Mouse (Mus musculus) heart, embryonic 11.5 days (tissue): ENCODE results near the gene Tmem104. TPM values are rescaled to one million over a fixed set of nuclear protein-coding genes. Genes with fewer than 3 reads are reported as not detected.

Experiments used
- ATAC-seq: fragments of 200-750 bp; cut with Nextera tagmentation; replicated peaks from 2 replicates; pipeline ENCODE4 v1.8.0; 2017; ENCODE audit warnings: moderate library complexity; ENCODE audit not compliant: insufficient number of reproducible peaks, low FRiP score, low TSS enrichment
- H3K27ac ChIP-seq: fragments of 300-500 bp; sonication (generic); 2 replicates; pipeline ENCODE4 v1.5.1; 2014; ENCODE audit warnings: mild to moderate bottlenecking, low read depth, low read length
- H3K27me3 ChIP-seq: fragments of 300-500 bp; sonication (generic); 2 replicates; pipeline ENCODE4 v1.6.1; 2014; ENCODE audit warnings: mild to moderate bottlenecking, low read length, mixed read lengths; ENCODE audit not compliant: control insufficient read depth, insufficient read depth
- H3K36me3 ChIP-seq: fragments of 300-500 bp; sonication (generic); 2 replicates; pipeline ENCODE4 v1.6.1; 2014; ENCODE audit warnings: mild to moderate bottlenecking, low read length, moderate library complexity, mixed read lengths; ENCODE audit not compliant: control insufficient read depth, insufficient read depth
- H3K4me1 ChIP-seq: fragments of 300-500 bp; sonication (generic); 2 replicates; pipeline ENCODE4 v1.6.1; 2014; ENCODE audit warnings: low read length; ENCODE audit not compliant: control insufficient read depth, insufficient read depth
- H3K4me2 ChIP-seq: fragments of 300-500 bp; sonication (generic); 2 replicates; pipeline ENCODE4 v1.6.1; 2014; ENCODE audit warnings: mild to moderate bottlenecking, moderate library complexity
- H3K4me3 ChIP-seq: fragments of 300-500 bp; sonication (generic); 2 replicates; pipeline ENCODE4 v1.5.1; 2014; ENCODE audit warnings: low read depth, low read length
- H3K9ac ChIP-seq: fragments of 300-500 bp; sonication (generic); 2 replicates; pipeline ENCODE4 v1.6.1; 2014; ENCODE audit warnings: mild to moderate bottlenecking, low read depth, low read length, moderate library complexity
- H3K9me3 ChIP-seq: fragments of 300-500 bp; sonication (generic); replicated peaks from 2 replicates; pipeline ENCODE4 v1.6.1; 2016; ENCODE audit warnings: low read length; ENCODE audit not compliant: control insufficient read depth
- WGBS: fragments of 180-500 bp; shearing (Covaris S2); extraction: QIAGEN DNeasy Blood & Tissue Kit; methylation state at CpG from one replicate; pipeline ENCODE4 v1.1.7; 2014; ENCODE audit not compliant: insufficient replicate concordance; 5-methylcytosine and 5-hydroxymethylcytosine counted together
- polyA plus RNA-seq: library from polyadenylated mRNA; unstranded; fragments of >200 nt; fragmentation: Nextera tagmentation; extraction: Ambion mirVana; gene quantifications from 2 replicates; pipeline ENCODE4 v1.2.1, GENCODE M21; 2014

Gene Tmem104
- polyA plus RNA-seq = 7.5 and 8.2 TPM in 2 replicates

GRCm38 (mm10) chr11:115187224-115187639 lies at the start of gene Tmem104:
Tmem104 (plus strand) TSS chr11:115187487.
- no peaks in the 10 kb centered on the region for H3K9me3 ChIP-seq
- H3K4me1 ChIP-seq = peaks cover 14% of the 10 kb centered on the region; the same call in 1 of the 2 replicates
- ATAC-seq = peak; percentile 91
- no peaks in the 10 kb centered on the region; the same call in 1 of the 2 replicates for H3K27me3 ChIP-seq
- under 1% methylated on average over 39 of the region's 39 CpGs for WGBS
- H3K9ac ChIP-seq = peak within 1 kb of the TSS; percentile 69
- H3K36me3 ChIP-seq = no peaks in the 10 kb centered on the region; the same call in 1 of the 2 replicates
- peak within 1 kb of the TSS; percentile 51; the same call in 1 of the 2 replicates for H3K27ac ChIP-seq
- peak within 1 kb of the TSS; percentile 55 for H3K4me3 ChIP-seq
- peak within 1 kb of the TSS; percentile 88 for H3K4me2 ChIP-seq

GRCm38 (mm10) chr11:115138597-115139262 lies 48.6 kb upstream of the Tmem104 start:
- no peaks in the 10 kb centered on the region for H3K36me3 ChIP-seq
- H3K4me2 ChIP-seq = no peak overlapping the region
- no peak overlapping the region for H3K9ac ChIP-seq
- no peak overlapping the region for H3K4me3 ChIP-seq
- no peaks in the 10 kb centered on the region for H3K4me1 ChIP-seq
- H3K27ac ChIP-seq = no peak overlapping the region
- 62% methylated on average over 5 of the region's 5 CpGs for WGBS
- no peak for ATAC-seq
- no peaks in the 10 kb centered on the region for H3K27me3 ChIP-seq
- H3K9me3 ChIP-seq = no peaks in the 10 kb centered on the region

DNA sequence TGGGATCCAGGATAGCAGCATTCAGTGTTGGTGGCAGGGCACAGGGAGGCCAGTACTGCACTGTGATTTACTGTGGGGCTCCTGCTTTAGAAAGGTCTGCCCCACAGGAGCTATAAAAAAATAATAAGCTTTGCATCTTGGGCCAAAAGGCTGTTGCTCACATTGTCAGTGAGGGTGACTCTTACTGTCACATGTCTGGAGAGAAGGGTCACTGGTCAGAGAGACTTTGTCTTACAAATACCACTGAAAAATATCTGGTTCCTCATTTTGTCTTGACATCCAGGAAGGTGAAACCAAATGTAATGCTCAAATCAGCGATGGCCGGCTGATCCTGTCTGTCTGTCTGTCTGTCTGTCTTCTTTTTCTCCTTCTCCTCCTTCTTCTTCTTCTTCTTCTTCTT lies 45.3 kb upstream of the Tmem104 start:
- Histone ChIP-seq H3K9me3 (no peaks in the 10 kb centered on the region), H3K27me3 (no peaks in the 10 kb centered on the region), H3K27ac (no peak overlapping the region), H3K9ac (no peak overlapping the region), H3K36me3 (no peaks in the 10 kb centered on the region), H3K4me3 (no peak overlapping the region), H3K4me1 (no peaks in the 10 kb centered on the region), H3K4me2 (no peak overlapping the region)
- 74% methylated on average over 2 of the region's 2 CpGs for WGBS
- ATAC-seq = no peak

GRCm38 (mm10) chr11:115147813-115148212 lies 39.5 kb upstream of the Tmem104 start:
- Histone ChIP-seq H3K27me3 (peaks cover 4% of the 10 kb centered on the region; the same call in 1 of the 2 replicates), H3K36me3 (no peaks in the 10 kb centered on the region), H3K4me3 (no peak overlapping the region), H3K27ac (no peak overlapping the region), H3K9ac (no peak overlapping the region), H3K9me3 (no peaks in the 10 kb centered on the region), H3K4me1 (no peaks in the 10 kb centered on the region), H3K4me2 (no peak overlapping the region)
- no peak for ATAC-seq
- WGBS = 86% methylated on average over 4 of the region's 4 CpGs

- Histone ChIP-seq H3K9me3 (no peaks in the 10 kb centered on the region), H3K4me2 (no peak overlapping the region), H3K27me3 (peaks cover 17% of the 10 kb centered on the region), H3K4me1 (peaks cover 4% of the 10 kb centered on the region), H3K4me3 (no peak overlapping the region), H3K27ac (no peak overlapping the region), H3K9ac (no peak overlapping the region), H3K36me3 (no peaks in the 10 kb centered on the region)
- WGBS = 69% methylated on average over 6 of the region's 6 CpGs
- no peak for ATAC-seq
These were observed 36.5 kb upstream of the Tmem104 start for GRCm38 (mm10) chr11:115150741-115151254.

- Histone ChIP-seq H3K27me3 (peaks cover 17% of the 10 kb centered on the region), H3K36me3 (no peaks in the 10 kb centered on the region), H3K4me1 (peaks cover 4% of the 10 kb centered on the region), H3K9me3 (no peaks in the 10 kb centered on the region), H3K27ac (no peak overlapping the region), H3K9ac (peak overlapping the region; percentile 35; the same call in 1 of the 2 replicates), H3K4me2 (peak overlapping the region; percentile 72), H3K4me3 (peak overlapping the region; percentile 30)
- ATAC-seq = no peak
- WGBS = 7% methylated on average over 15 of the region's 15 CpGs
These were observed 35.4 kb upstream of the Tmem104 start for GRCm38 (mm10) chr11:115151755-115152429.

GRCm38 (mm10) chr11:115153088-115153487 lies 34.2 kb upstream of the Tmem104 start:
- Histone ChIP-seq H3K4me1 (peaks cover 9% of the 10 kb centered on the region), H3K27me3 (peaks cover 17% of the 10 kb centered on the region), H3K9ac (no peak overlapping the region), H3K9me3 (no peaks in the 10 kb centered on the region), H3K4me2 (no peak overlapping the region), H3K36me3 (no peaks in the 10 kb centered on the region), H3K4me3 (no peak overlapping the region), H3K27ac (no peak overlapping the region)
- no peak for ATAC-seq
- WGBS = 67% methylated on average over 9 of the region's 9 CpGs

DNA sequence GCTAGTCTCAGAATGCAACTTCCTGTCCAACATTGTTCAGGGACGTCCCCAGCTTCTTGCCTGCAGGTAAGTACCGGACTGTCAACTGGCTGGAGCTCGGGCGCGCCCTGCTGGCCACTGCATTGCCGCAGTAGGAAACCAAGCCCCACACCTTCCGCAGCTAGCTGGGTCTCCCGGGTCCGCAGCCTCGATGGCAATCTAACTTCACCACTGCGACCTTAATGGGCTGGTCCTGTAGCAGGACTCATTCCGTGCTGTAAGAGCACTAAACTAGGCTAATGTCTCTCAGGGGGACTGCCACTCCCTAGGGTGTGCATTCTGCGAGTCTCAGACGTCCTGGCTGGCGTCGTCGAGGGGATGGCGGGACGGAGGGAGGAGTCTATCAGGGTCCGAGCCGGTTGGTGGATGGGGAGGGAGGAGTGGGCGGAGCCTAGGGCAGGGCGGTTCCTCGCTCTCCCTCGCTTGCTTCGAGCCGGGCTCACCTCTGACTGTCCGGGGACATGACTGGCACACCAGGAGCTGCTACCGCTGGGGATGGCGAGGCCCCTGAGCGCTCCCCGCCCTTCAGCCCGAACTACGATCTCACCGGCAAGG lies 33.5 kb upstream of the Tmem104 start:
- H3K27me3 ChIP-seq = peaks cover 17% of the 10 kb centered on the region
- H3K36me3 ChIP-seq = no peaks in the 10 kb centered on the region
- no peaks in the 10 kb centered on the region for H3K9me3 ChIP-seq
- 2% methylated on average over 35 of the region's 35 CpGs for WGBS
- peak overlapping the region; percentile 64 for H3K4me2 ChIP-seq
- peak overlapping the region; percentile 38 for H3K4me3 ChIP-seq
- H3K4me1 ChIP-seq = peaks cover 14% of the 10 kb centered on the region
- peak; percentile 73 for ATAC-seq
- H3K9ac ChIP-seq = no peak overlapping the region
- H3K27ac ChIP-seq = no peak overlapping the region
